In the genomic region with DNA sequence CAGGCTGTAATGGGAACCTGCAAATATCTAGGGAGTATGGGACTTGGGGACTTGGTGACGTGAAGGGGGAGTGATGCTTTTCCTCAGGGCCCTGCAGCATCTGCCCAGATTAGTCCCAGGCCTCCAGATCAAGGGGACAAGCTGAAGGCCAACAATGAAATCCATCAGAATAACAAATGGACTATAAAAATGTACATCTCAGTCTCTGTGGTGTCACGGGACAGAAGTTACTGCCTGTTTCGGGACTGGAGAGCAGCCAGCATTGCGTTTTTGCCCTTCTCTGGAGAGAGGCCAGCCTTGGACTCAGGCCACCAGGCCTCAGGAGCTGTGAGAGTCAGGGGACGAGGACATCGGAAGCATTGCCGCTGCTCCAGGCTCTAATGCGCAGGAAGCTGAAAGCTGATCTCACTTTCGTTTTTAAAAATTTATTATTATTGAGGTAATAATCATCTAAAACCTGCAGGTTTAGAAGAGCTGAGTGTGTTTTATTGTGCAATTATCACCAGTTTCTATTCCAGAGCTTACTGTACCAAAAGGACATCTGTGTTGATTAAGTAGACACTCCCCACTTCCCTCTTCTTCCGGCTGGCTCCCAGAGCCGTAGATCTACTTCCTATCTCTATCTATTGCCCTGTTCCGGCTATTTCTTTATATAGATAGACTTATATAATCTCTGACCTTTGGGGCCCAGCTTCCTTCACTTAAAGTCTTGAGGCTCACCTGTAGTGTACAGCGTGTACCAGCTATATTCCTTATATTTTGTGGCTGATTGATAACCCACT, we compare ENCODE assay signal across 8 mouse cellular contexts.
DNase-seq lines count a peak whose midpoint lies in the region; ATAC-seq and TF ChIP-seq lines count a peak whose summit lies in the region.
"Had no signal": no experiment of that assay in that cellular context is flagged by ENCODE, and none has a peak within 500 bp of the region (broad histone marks: within the 10 kb centered on the region; RNA-seq: fewer than 3 reads in every experiment).

No protein-coding gene starts in this region.

- H3K36me3 ChIP-seq in MEL (ENCODE audit: control insufficient read depth in 1 of 2, insufficient read depth in 2 of 2, low read length in 2 of 2) = no peaks in the 10 kb centered on the region
- H3K36me3 ChIP-seq in neural tube, embryonic 15.5 days = no peaks in the 10 kb centered on the region
- no peaks in the 10 kb centered on the region for H3K36me3 ChIP-seq in forebrain, embryonic 15.5 days
- H3K36me3 ChIP-seq: limb, embryonic 13.5 days had no signal

- DNase-seq in MEL (ENCODE audit: low read depth, low spot score) (peak; percentile 14), MN1 (ENCODE audit: low spot score) (peak; percentile 80)
- peak; percentile 77 to 82 for DNase-seq in cerebellum, postnatal 14 days
- peak; percentile 70 to 79 for DNase-seq in kidney, adult 8-10 months

- no peaks in the 10 kb centered on the region for H3K27me3 ChIP-seq in MEL (ENCODE audit: control insufficient read depth in 1 of 2, insufficient read depth in 2 of 2, low read length in 2 of 2)
- no peaks in the 10 kb centered on the region for H3K27me3 ChIP-seq in neural tube, embryonic 15.5 days (replicated peaks)
- H3K27me3 ChIP-seq in forebrain, embryonic 15.5 days = peaks cover 4% of the 10 kb centered on the region; the same call in 1 of the 2 replicates

- H3K4me3 ChIP-seq in MEL (ENCODE audit: control insufficient read depth in 1 of 2, insufficient read depth in 1 of 2, low read depth in 2 of 2, low read length in 2 of 2) = peak overlapping the region; percentile 32 to 33
- no peak overlapping the region for H3K4me3 ChIP-seq in neural tube, embryonic 15.5 days (replicated peaks)
- no peak overlapping the region for H3K4me3 ChIP-seq in forebrain, embryonic 15.5 days
- H3K4me3 ChIP-seq: limb, embryonic 13.5 days had no signal

- no peak for TF ChIP-seq POLR2A in MEL (IDR thresholded peaks at IDR 0.05; ENCODE audit: control insufficient read depth in 1 of 2, insufficient read depth in 1 of 2, low read depth in 1 of 2, low read length in 2 of 2, poor library complexity in 1 of 2)

- no peak for TF ChIP-seq CTCF in MEL (IDR thresholded peaks at IDR 0.05 in 2 of 3, conservative IDR thresholded peaks at IDR 0.05 in 1 of 3; ENCODE audit: control insufficient read depth in 1 of 3, insufficient read depth in 1 of 3, low read depth in 2 of 3, low read length in 3 of 3, poor library complexity in 1 of 3, severe bottlenecking in 1 of 3)

- H3K4me2 ChIP-seq in neural tube, embryonic 15.5 days = no peak overlapping the region
- no peak overlapping the region for H3K4me2 ChIP-seq in forebrain, embryonic 15.5 days (replicated peaks)
- H3K4me2 ChIP-seq: limb, embryonic 13.5 days had no signal

- H3K4me1 ChIP-seq in MEL (ENCODE audit: control insufficient read depth in 1 of 2, insufficient read depth in 2 of 2, low read length in 2 of 2) = no peaks in the 10 kb centered on the region
- H3K4me1 ChIP-seq in neural tube, embryonic 15.5 days = peaks cover 17% of the 10 kb centered on the region
- peaks cover 11% of the 10 kb centered on the region for H3K4me1 ChIP-seq in forebrain, embryonic 15.5 days

- no peak overlapping the region for H3K9ac ChIP-seq in MEL (ENCODE audit: control insufficient read depth, low read depth, low read length, poor library complexity, severe bottlenecking)
- H3K9ac ChIP-seq in neural tube, embryonic 15.5 days (replicated peaks) = no peak overlapping the region
- no peak overlapping the region for H3K9ac ChIP-seq in forebrain, embryonic 15.5 days (replicated peaks)
- H3K9ac ChIP-seq: limb, embryonic 13.5 days had no signal

- WGBS in neural tube, embryonic 15.5 days = 46% methylated on average over 13 of the region's 13 CpGs
- WGBS in forebrain, embryonic 15.5 days = 66% methylated on average over 13 of the region's 13 CpGs

- H3K27ac ChIP-seq in MEL (ENCODE audit: control insufficient read depth, low read depth, low read length) = no peak overlapping the region
- H3K27ac ChIP-seq in neural tube, embryonic 15.5 days (replicated peaks) = peak overlapping the region; percentile 42; the same call in 1 of the 2 replicates
- H3K27ac ChIP-seq in forebrain, embryonic 15.5 days (replicated peaks) = no peak overlapping the region
- H3K27ac ChIP-seq: limb, embryonic 13.5 days had no signal

- peak; percentile 48 for ATAC-seq in neural tube, embryonic 15.5 days (ENCODE audit: low FRiP score)
- ATAC-seq in forebrain, embryonic 15.5 days (replicated peaks) = no peak
- no peak for ATAC-seq in megakaryocyte-erythroid progenitor cell, adult 5-6 weeks (replicated peaks; ENCODE audit: low FRiP score, low TSS enrichment, poor library complexity, severe bottlenecking)

- no peak for TF ChIP-seq EP300 in MEL (IDR thresholded peaks at IDR 0.05; ENCODE audit: low read depth in 1 of 2, low read length in 2 of 2)

- H3K9me3 ChIP-seq in MEL (replicated peaks; ENCODE audit: insufficient read depth, low read length) = no peaks in the 10 kb centered on the region
- H3K9me3 ChIP-seq in neural tube, embryonic 15.5 days (replicated peaks) = no peaks in the 10 kb centered on the region
- H3K9me3 ChIP-seq in forebrain, embryonic 15.5 days = no peaks in the 10 kb centered on the region
- H3K9me3 ChIP-seq: limb, embryonic 13.5 days had no signal

- TF ChIP-seq RAD21 in MEL (IDR thresholded peaks at IDR 0.05; ENCODE audit: low read depth, low read length) = no peak

- no peaks in the 10 kb centered on the region for H3K79me2 ChIP-seq in MEL (ENCODE audit: control insufficient read depth, insufficient read depth, low read length, poor library complexity)

TF ChIP-seq in MEL, 35 proteins besides CTCF, POLR2A, EP300 and RAD21:
- TF ChIP-seq UBTF (IDR thresholded peaks at IDR 0.05; ENCODE audit: borderline replicate concordance, insufficient read depth, low read depth, low read length) (no peak), HCFC1 (IDR thresholded peaks at IDR 0.05; ENCODE audit: low read depth, low read length) (no peak), TCF12 (IDR thresholded peaks at IDR 0.05; ENCODE audit: low read depth, low read length) (no peak), MAX (IDR thresholded peaks at IDR 0.05; ENCODE audit: low read length) (no peak), POLR2AphosphoS5 (IDR thresholded peaks at IDR 0.05; ENCODE audit: borderline replicate concordance, low read depth, low read length) (no peak), NRF1 (IDR thresholded peaks at IDR 0.05; ENCODE audit: insufficient read depth, low read depth, low read length, poor library complexity, severe bottlenecking) (no peak), E2F4 (IDR thresholded peaks at IDR 0.05; ENCODE audit: borderline replicate concordance, low read depth, low read length) (no peak)

Comparison
In these comparisons a context has a peak if more than half of its experiments do, and no peak if none do; other contexts are left out.
1. DNase-seq: peak in every context shown above with its lines; median percentile 80 in MN1; 80 in cerebellum, postnatal 14 days; 74 in kidney, adult 8-10 months; 14 in MEL.
2. H3K4me3 ChIP-seq: peak in MEL (2 of 2); none in neural tube, embryonic 15.5 days (single experiment) and forebrain, embryonic 15.5 days (single experiment).